Mouse (Mus musculus): ENCODE results near the gene Snapc1.

GRCm38 (mm10) chr12:73953420-73954186 is 10.7 kb upstream of the Snapc1 start:
- TF ChIP-seq CTCF (IDR thresholded peaks at IDR 0.05; ENCODE audit: low read depth) (no peak), EP300 (optimal IDR thresholded peaks at IDR 0.05) (no peak)
